Mouse (Mus musculus) spleen, postnatal 14 days (tissue): ENCODE results near the gene Ripply2.
"Not testable (repeated sequence)": the region's sequence is repeated elsewhere in the genome, so short reads cannot be mapped to it uniquely, and the experiment has no call there.

ENCODE experiments used
- DNase-seq, 2 experiments: peaks; one replicate each; pipeline ENCODE4 v3.0.0; 2021 to 2022; ENCODE audit warnings: low spot score in 2 of 2

Ripply2 gene

GRCm38 (mm10) chr9:87015288-87015937 is at the start of gene Ripply2:
Gene Ripply2, plus strand, starts transcription at chr9:87015537.
- DNase-seq = no peak

GRCm38 (mm10) chr9:86972471-86972870 is 42.9 kb upstream of the Ripply2 start:
- DNase-seq = not testable (repeated sequence)

DNA sequence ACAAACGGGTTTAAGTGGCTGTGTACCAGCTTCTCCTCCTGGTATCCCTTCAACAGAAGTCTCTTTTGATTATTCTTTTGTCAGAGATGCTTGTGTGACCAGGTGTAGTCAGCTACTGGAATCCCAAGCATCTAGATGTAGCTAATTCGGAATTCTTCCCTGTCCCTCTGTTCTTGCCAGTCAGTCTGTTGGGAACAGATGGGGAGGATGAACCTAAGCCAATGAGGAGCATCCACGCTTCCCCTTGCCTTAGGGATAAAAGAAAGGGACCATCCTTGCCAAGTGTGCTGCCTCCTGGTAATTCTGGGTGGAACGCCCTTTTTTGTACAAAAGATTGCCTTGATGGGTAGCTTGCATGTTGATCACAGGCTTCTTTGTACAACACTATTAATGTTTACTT is 41.8 kb upstream of the Ripply2 start:
- DNase-seq = no peak

DNA sequence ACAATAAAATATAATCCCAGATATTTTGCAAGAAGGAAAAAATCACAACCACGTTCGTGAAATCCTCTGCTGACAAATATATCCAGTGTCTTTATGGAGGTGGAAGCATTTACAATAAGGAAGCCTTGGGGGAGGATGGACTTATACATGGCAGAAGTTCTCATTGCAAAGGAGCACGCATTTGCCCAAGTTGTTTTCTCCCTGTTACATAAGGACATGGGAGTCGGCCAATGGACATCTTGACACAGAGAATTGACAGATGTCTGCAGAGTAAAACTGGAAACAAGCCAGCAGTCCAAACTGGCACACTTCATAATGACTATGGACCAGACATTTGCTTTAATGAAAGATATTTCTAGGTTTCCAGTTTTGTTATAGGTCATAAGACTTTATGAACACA is 38.4 kb upstream of the Ripply2 start:
- DNase-seq = no peak

- no peak for DNase-seq
Measured at GRCm38 (mm10) chr9:86978257-86978907, 37.0 kb upstream of the Ripply2 start.

- DNase-seq = no peak
Measured at GRCm38 (mm10) chr9:86980048-86980447, 35.3 kb upstream of the Ripply2 start.

DNA sequence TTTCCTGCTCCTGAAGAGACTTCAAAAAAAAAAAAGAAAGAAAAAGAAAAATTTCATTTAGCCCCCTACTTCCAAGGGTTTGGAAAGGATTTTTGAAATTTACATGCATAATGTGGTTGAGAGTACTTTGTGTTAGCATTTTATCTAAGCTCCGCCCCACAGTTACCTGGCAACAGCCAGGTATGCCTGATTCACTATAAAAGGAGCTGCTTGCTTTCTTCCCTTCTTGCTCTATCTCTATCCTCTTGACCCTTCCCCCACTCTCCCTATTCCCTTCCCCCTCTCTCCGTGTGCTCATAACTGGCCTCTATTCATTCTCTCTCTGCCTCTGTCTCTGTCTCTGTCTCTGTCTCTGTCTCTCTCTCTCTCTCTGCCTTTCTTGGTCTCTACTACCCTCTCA is 34.4 kb upstream of the Ripply2 start:
- DNase-seq = no peak

DNA sequence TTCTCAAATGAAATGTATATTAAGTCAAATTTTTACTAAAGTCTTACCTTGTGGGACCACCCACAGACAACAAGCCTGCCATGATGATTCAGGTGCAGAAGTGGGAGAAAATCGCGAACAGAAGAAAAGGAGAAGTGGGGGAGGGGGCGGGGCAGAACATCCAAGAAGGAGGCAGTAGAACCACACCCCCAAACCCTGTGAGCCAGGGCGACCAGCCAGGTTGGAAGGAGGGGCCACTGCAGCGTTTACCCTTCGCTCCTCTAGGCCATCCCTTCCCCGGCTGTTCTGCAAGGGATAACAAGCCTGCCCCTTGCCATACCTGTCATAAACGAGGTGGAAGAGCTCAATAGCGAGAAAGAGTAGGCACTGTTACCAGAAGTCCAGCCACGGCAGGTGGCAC is 33.8 kb upstream of the Ripply2 start:
- DNase-seq = no peak

- no peak for DNase-seq
Measured at GRCm38 (mm10) chr9:86984583-86984982, 30.8 kb upstream of the Ripply2 start.

GRCm38 (mm10) chr9:86985105-86985504 is 30.2 kb upstream of the Ripply2 start:
- DNase-seq = no peak

- DNase-seq = no peak
Measured at GRCm38 (mm10) chr9:86986703-86987296, 28.5 kb upstream of the Ripply2 start.

- DNase-seq = no peak
Measured at GRCm38 (mm10) chr9:86989822-86990221, 25.5 kb upstream of the Ripply2 start.

GRCm38 (mm10) chr9:86991758-86992157 is 23.6 kb upstream of the Ripply2 start:
- DNase-seq = no peak

DNA sequence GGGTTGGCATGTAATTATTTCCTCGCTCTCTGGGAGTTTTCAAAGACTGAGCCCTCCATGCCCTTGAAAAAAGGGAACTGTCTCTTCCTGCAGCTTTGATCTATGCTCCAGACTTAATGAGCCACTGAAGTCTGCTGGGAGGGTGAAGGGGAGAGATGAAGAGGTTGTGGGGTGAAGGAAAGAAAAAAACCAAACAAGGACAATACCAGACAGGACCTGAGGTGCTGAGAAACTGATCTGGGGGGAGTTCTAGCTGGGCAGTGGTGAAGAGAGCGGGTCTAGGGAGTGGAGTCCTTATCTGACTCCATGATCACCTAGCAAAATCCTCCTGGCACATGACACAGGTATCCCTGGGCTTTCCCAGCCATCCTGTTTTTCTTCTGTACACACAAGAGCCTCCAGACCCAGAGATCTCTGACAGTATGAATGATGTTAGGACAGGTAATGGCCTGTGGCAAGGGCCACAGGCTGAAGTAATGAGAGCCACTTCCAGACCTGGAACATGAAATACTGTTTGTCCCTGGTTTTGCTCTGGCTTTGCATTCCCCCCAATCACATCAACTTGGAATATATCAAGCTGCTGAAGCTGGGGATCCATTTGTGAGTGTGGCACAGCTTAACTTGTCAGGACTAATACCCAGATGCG is 18.2 kb upstream of the Ripply2 start:
- DNase-seq = no peak

DNA sequence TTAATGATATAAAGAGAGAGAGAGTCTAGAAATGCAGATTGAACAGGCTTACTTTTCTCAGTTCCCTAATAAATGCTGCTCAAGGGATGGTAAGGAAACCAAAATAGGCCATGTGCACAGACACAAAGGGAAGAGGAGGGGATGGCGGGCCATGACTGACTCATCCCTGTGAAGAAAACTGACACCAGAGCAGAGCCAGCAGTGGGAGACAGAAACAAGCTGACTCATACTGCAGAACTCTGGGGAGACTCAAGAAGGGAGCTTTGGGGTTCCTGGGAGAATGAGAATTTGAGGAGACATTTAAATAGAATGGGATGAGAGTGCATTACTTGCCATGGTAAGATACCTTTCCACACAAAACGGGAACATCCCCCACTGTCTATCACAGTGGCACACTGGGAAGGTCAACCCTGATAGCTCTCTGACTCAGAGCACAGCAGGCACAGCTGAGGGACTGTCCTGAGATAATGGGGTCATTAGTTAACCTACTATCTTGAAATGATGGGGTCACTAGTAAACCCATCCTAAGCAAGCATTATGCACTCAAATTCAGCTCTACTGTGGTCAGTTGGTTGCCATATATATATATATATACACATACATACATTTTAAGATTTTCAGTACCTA is 15.3 kb upstream of the Ripply2 start:
- no peak for DNase-seq

DNA sequence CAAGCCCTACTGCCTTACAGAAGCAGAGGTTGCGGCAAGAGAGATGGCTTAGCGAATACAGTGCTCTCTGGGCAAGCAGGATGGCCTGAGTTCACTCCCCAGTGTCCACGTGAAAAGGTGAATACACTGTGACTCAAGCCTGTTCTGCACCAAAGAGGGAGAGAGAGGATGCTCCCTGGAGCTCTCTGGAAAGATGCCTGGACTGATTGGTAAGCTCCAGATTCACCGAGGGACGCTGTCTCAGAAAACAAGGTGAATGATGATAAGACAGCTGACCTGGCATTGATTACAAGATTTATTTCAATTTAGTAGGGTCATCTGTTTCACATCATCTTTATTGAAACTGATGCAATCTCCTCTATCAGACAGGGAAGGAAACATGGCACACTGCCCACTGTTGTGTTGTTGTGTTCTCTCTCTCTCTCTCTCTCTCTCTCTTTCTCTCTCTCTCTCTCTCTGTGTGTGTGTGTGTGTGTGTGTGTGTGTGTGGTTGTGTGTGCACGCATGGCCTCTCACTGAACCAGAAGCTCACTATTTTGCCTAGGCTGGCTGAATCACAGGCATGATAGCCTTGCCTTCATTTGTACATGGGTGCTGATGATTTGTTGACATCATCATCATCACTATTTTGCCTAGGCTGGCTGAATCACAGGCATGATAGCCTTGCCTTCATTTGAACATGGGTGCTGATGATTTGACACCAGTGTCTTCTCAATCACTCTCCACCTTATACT is 10.5 kb upstream of the Ripply2 start:
- no peak for DNase-seq

DNA sequence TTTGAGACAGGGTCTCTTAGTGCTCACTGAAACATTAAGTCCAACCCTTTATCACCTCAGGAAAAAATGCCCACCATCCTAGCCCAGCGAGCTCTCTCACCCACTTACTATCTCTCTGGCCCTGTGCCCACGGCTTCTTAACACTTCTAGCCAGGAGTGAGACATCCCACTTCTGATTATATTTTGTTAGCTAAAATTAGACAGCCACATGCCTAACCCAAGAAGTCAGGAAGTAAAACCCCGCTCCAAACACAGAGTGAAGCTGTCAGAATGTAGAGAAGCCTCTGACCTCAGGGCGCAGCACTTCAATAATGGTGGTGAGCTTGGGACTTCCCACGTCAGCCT is 9.9 kb upstream of the Ripply2 start:
- DNase-seq = no peak

DNA sequence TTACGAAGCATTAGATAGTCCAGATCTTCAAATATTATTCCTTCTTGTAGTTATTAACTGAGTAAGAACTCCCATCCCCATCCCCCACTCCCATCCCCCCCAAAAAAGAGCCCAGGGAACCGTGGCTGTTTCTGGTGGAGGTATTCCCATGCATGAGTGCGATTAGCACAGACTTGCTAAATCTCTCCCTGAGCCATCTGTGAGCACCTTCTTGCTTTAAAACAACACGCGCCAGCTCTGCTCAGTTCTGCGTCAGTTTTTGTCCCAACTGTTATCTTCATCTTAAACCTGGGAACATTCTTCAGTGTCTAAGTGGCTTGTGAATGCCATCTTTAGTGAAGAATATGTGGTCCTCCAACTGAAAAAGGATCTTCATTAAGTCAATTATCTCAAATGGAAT is 6.8 kb upstream of the Ripply2 start:
- DNase-seq = no peak

- no peak for DNase-seq
Measured at GRCm38 (mm10) chr9:87008919-87009318, 6.4 kb upstream of the Ripply2 start.

GRCm38 (mm10) chr9:87015938-87016294 is 579 bp downstream of the Ripply2 start:
- DNase-seq = no peak

DNA sequence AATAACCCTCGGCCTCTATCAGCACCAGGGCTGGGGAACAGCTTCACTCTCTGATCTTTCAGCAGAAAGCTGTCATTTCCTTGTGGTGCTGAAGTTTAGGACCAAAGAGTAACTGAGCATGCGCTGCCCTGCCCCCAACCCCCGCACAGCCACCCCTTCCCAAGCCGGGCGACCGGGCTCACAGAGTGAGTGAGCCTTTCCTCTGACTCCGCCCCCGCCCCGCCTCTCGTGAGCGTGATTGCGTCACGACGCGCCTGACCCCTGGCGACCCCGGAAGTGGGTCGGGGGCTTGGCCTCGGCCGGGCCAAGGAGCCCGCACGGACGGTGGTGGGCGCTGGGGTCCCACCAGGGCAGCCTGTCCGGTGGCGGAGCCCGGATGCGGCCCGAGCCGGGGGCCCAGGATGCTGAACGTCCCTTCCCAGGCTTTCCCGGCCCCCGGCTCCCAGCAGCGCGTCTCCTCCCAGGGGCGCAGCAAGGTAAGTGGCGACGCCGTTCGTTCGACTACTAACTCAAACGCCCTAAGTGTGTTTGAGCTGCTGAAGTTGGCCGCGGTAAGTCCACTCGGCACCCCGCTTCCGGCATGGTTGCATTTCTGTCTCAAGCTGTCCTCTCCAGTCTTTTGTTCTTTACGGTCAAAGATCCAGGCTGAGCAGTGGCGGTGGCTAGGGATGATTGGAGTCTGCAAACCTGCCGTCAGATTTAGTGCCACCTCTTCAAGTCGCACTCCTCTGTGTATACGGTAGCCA is 6.6 kb downstream of the Ripply2 start, which contains the start of gene Cyb5r4:
Cyb5r4 (plus strand) TSS at position 237 of the 746 bp plus-strand sequence.
- peak; percentile 86 to 92 for DNase-seq
